Mouse (Mus musculus): ENCODE measurements at regions not wholly inside any gene's neighbourhood (a gene's known extent, or its start where the extent isn't known, plus 50 kb on each side); places are given as distances from the start of the nearest gene placed in this dataset.

DNA sequence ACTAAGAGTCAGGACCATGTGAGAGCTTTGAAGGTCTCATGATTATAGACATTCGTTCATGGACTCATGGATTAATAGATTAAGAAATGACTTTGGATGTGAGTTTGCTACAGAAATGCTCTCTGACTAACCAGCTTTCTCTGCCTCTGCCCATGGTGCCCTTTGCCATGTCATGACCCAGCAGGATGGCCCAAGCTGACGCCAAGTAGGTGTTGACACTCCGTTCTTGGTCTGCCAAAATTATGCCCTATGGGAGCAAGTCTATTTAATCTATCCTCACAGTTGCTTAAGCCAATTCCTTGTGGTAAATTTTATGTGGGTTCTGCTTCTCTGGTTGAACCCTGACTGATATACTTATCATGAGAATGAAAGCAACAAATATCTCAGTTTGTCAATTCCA lies 73.7 kb upstream of the Gm9747 start:
- Histone ChIP-seq H3K27me3 (ENCODE audit: insufficient read depth, low read length) (no peaks in the 10 kb centered on the region), H3K4me3 (replicated peaks; ENCODE audit: low read length) (no peak overlapping the region), H3K9me3 (ENCODE audit: low read length) (no peaks in the 10 kb centered on the region), H3K36me3 (ENCODE audit: insufficient read depth, low read length) (no peaks in the 10 kb centered on the region), H3K4me1 (replicated peaks; ENCODE audit: low read depth, low read length) (no peaks in the 10 kb centered on the region)
- TF ChIP-seq NANOG (IDR thresholded peaks at IDR 0.05; ENCODE audit: borderline replicate concordance, low read length) (no peak), POU5F1 (IDR thresholded peaks at IDR 0.05; ENCODE audit: borderline replicate concordance, low read length) (no peak), CTCF (conservative IDR thresholded peaks at IDR 0.05; ENCODE audit: low read length) (no peak)

DNA sequence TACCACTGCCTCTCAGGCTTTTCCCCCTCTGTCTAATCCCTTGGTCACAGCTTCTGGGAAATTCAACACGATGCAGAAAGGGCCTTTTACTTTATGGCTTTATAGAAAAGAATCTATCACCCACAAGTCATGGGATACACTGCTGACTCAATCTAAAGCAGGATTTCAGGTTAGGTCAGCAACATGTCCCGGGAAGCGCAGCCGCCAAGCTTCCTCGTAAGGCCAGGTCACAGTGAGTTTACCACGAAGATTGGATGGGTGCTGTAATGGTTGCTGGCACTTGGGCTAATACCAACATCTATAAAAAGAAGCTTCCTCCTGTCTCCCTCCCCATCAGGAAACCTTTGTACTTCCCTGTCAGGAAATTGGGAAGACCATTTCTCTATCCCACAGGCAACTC lies 70.0 kb upstream of the Gm9747 start:
- H3K36me3 ChIP-seq (ENCODE audit: insufficient read depth, low read length), result no peaks in the 10 kb centered on the region
- H3K9me3 ChIP-seq (ENCODE audit: low read length), result no peaks in the 10 kb centered on the region
- TF ChIP-seq CTCF (conservative IDR thresholded peaks at IDR 0.05; ENCODE audit: low read length) (no peak), POU5F1 (IDR thresholded peaks at IDR 0.05; ENCODE audit: borderline replicate concordance, low read length) (no peak), NANOG (IDR thresholded peaks at IDR 0.05; ENCODE audit: borderline replicate concordance, low read length) (no peak)
- no peak overlapping the region for H3K4me3 ChIP-seq (replicated peaks; ENCODE audit: low read length)
- H3K4me1 ChIP-seq (replicated peaks; ENCODE audit: low read depth, low read length), result no peaks in the 10 kb centered on the region
- H3K27me3 ChIP-seq (ENCODE audit: insufficient read depth, low read length), result no peaks in the 10 kb centered on the region

DNA sequence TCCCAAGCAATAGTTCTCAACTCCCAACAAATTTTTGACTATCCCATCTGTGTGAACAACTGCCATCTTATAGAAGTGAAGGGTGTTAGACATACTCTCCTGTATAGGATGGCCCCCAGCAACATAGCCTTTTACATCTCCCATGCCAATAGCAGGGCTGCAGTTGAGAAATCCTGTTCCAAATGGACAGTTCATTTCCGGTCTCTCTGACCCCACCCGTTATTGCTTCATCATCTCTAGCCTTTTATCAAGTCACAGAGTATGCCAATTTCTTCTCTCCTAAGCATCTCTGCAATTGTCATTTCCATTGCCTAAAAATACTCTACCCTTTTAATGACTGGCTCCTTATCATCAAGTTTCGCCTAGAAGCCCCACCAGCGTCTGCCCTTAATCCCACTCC lies 64.8 kb upstream of the Gm9747 start:
- Histone ChIP-seq H3K4me3 (replicated peaks; ENCODE audit: low read length) (no peak overlapping the region), H3K9me3 (ENCODE audit: low read length) (0 out of 2 replicates have a peak, but pooled peaks cover 2% of the 10 kb centered on the region), H3K4me1 (replicated peaks; ENCODE audit: low read depth, low read length) (no peaks in the 10 kb centered on the region), H3K27me3 (ENCODE audit: insufficient read depth, low read length) (no peaks in the 10 kb centered on the region), H3K36me3 (ENCODE audit: insufficient read depth, low read length) (no peaks in the 10 kb centered on the region)
- TF ChIP-seq CTCF (conservative IDR thresholded peaks at IDR 0.05; ENCODE audit: low read length), result no peak
- no peak for TF ChIP-seq NANOG (IDR thresholded peaks at IDR 0.05; ENCODE audit: borderline replicate concordance, low read length)
- TF ChIP-seq POU5F1 (IDR thresholded peaks at IDR 0.05; ENCODE audit: borderline replicate concordance, low read length), result no peak

DNA sequence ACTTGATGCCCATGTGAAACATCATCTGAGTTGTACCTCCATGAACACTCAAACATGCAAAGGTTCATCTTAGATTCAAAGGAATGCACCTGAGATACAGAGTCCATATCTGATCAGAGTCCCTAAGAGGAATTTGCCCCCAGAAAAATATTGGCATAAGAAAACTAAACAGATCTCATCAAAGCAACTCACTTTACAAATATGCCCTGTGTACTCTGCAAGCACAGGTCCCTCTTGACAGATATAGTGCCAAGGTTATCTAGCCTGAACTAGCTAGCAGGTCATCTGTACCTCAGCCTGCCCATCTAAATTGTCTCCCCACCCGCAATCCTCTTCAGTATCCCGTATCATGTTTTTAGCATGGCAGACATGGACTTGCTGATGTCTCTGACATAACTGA lies 64.0 kb upstream of the Gm9747 start:
- H3K4me3 ChIP-seq (replicated peaks; ENCODE audit: low read length), result no peak overlapping the region
- no peaks in the 10 kb centered on the region for H3K27me3 ChIP-seq (ENCODE audit: insufficient read depth, low read length)
- no peaks in the 10 kb centered on the region for H3K4me1 ChIP-seq (replicated peaks; ENCODE audit: low read depth, low read length)
- H3K9me3 ChIP-seq (ENCODE audit: low read length), result 0 out of 2 replicates have a peak, but pooled peaks cover 5% of the 10 kb centered on the region
- no peaks in the 10 kb centered on the region for H3K36me3 ChIP-seq (ENCODE audit: insufficient read depth, low read length)
- TF ChIP-seq CTCF (conservative IDR thresholded peaks at IDR 0.05; ENCODE audit: low read length) (no peak), NANOG (IDR thresholded peaks at IDR 0.05; ENCODE audit: borderline replicate concordance, low read length) (no peak), POU5F1 (IDR thresholded peaks at IDR 0.05; ENCODE audit: borderline replicate concordance, low read length) (no peak)

DNA sequence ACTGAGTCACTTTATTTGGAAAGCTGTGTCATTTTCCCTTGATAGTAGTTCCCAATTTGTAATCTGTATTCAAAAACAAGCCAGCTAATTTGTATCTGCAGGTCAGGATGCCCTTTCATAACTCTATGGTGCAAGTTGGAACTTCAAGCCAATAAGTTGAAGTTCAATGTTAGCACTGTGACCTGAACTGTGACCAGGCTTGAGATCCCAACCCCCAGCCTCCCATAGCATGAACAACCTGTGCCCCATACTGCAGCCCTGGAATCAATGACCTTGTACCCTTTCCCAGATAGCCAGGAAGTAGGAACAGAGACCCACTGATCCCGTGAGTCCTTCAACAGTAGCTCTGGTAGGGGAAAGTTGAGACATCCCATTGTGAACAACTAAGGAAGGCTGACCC lies 52.5 kb upstream of the Gm9747 start:
- H3K36me3 ChIP-seq (ENCODE audit: insufficient read depth, low read length), result no peaks in the 10 kb centered on the region
- no peak overlapping the region for H3K4me3 ChIP-seq (replicated peaks; ENCODE audit: low read length)
- TF ChIP-seq POU5F1 (IDR thresholded peaks at IDR 0.05; ENCODE audit: borderline replicate concordance, low read length) (no peak), NANOG (IDR thresholded peaks at IDR 0.05; ENCODE audit: borderline replicate concordance, low read length) (no peak), CTCF (conservative IDR thresholded peaks at IDR 0.05; ENCODE audit: low read length) (no peak)

More for the DNA sequence above, 52.5 kb upstream of the Gm9747 start:
- no peaks in the 10 kb centered on the region for H3K4me1 ChIP-seq (replicated peaks; ENCODE audit: low read depth, low read length)
- H3K27me3 ChIP-seq (ENCODE audit: insufficient read depth, low read length), result no peaks in the 10 kb centered on the region
- no peaks in the 10 kb centered on the region for H3K9me3 ChIP-seq (ENCODE audit: low read length)

Data from E14TG2a.4 (cell line).